Mouse (Mus musculus) right cerebral cortex, adult 2 months (tissue): ENCODE data around the gene Shisa4.
"Not testable (repeated sequence)": the region's sequence is repeated elsewhere in the genome, so short reads cannot be mapped to it uniquely, and the experiment has no call there.

ENCODE experiments used
- DNase-seq, 2 experiments: peaks; one replicate each; pipeline ENCODE4 v3.0.0; 2021 to 2022; ENCODE audit warnings: low spot score in 2 of 2

Gene Shisa4

DNA sequence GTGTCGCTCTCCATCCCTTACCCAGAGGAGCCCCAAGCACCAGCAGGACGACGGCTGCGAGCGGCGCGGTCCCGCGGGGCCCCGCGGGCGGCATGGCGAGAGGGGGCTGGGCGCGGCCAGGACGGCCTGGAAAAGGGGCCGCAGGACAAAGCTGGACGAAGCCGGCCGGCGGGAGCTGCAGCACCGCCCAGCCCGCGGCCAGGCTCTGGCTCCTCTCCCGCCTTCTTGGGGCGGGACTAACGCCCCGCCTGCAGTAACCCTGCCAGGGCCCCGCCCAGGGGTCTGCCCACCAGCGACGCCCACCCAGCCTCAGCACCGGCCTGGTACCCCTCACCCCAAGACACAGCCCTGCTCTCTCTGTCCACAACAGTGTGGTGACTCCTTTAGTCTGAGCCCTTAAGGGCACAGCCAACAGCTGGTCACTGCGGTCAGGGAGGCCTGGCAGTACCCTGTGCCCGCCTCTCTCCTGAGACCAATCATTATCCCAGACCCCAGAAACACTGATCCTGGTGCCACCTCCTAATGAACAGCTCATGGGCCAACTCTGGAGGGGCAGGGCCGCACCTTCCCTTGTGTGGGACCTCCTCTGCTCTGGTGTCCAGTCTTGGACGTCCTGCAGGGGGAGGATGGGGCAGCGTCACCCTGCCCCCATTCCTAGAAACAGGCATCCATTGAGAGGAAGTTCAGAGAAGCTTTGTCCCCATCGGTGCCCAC lies at the start of gene Shisa4:
Gene Shisa4 (minus strand): TSS at position 370 of the 714 bp plus-strand sequence.
- DNase-seq: peak; percentile 69 to 77

DNA sequence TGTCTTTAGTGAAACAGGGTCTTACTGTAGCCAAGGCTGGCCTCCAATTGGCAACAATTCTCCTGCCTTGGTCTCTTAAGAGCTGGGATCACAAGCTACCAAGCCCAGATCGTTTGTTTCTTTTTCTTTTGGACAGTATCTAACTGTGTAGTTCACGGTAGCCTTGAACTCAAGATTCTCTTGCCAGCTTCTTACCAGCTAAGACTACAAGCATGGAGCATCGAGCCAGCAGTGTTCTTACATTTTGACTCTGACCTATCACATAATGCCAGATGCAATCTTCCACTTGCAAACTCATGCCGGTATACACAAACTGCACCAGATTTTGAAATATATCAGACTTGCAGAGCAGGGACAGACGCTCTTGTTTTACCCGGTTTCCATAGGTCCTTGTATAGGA lies 47.7 kb upstream of the Shisa4 start:
- no peak for DNase-seq

DNA sequence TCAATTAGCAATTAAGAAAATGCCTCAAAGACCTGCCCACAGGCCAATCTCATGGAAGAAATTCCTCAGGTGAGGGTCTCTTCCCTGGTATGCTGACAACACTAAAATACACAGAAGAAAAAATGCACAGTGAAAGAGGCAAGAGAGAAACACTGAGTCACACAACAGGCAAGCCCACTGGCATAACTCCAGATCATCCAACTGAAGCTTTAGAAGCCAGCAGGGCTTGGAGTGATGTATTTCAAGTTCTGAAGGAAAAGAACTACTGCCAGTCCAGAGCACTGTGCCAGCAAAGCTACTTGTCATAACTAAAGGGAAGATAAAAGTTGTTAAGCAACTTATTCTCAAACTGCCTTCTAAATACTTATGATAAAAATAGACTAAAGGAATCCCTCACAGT lies 39.0 kb upstream of the Shisa4 start:
- peak; percentile 36 to 51 for DNase-seq

DNA sequence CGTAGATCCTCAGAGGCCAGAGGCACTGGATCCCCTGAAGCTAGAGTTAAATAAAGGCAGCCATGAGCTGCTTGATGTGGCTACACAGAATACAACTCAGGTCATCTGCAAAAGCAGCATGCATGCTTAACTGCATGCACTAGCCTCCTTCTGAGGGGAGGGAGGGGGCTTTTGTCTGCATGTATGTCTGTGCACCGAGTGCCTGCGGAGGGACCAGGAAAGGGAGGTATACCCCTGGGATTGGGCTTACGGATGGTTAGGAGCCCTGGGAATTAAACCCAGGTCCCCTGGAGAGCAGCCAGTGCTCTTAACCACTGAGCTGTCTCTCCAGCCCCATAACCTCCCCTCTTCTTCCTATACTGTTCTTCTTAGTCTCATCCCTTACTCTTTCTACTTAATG lies 37.1 kb upstream of the Shisa4 start:
- DNase-seq: no peak

DNA sequence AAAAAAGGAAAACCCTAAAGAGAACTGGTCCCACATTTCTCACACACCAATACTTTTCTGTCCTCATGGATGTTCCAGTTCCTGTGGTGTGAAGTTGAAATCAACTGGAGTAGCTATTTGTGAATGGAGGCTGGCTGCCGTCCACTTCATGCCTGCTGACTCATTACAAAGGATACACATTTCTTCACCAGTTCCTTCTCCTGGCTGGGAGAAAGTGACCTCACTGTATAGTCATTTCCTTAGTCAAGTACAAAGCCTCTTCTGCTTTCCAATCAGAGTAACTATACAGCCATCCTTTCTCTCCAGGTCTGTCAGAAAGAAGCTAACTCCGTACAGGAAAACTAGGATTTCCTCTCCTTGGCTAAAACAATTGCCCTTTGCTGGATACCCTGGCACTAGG lies 35.9 kb upstream of the Shisa4 start:
- DNase-seq: peak; percentile 43 to 64

DNA sequence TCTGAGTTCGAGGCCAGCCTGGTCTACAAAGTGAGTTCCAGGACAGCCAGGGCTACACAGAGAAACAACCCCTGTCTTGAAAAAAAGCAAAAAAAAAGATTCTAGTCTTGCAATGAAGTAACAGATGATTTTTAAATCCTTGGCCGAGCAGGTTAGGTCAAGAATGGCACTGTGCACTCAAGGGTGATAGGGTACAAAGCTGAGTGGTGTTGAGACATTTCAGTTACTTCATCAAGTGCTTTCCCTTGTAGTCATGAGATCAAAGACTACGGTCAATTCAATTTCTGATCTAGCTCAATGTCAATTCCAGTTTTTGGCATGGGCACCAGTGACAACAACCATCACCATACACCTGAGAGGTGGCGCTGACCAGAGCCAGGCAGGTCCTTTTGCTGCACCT lies 33.9 kb upstream of the Shisa4 start:
- DNase-seq: no peak

DNA sequence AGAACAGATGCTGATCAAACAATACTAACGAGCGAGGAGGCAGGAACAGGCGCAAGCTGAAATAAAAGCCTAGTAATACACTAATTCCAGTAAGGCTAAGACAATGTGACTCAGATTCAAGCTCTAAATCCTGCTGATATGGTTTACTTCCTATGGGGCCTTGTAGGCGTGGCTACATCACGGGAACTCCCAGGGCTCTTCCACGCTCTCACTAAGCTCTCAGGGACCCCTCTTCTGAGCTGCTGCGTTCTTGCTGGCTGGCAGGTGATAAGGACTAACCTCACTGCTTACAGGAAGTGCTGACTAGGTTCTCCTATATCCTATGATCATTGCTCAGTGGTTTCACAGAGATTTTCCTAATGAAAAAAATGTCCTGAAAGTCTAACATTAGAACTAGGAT lies 30.3 kb upstream of the Shisa4 start:
- no peak for DNase-seq

DNA sequence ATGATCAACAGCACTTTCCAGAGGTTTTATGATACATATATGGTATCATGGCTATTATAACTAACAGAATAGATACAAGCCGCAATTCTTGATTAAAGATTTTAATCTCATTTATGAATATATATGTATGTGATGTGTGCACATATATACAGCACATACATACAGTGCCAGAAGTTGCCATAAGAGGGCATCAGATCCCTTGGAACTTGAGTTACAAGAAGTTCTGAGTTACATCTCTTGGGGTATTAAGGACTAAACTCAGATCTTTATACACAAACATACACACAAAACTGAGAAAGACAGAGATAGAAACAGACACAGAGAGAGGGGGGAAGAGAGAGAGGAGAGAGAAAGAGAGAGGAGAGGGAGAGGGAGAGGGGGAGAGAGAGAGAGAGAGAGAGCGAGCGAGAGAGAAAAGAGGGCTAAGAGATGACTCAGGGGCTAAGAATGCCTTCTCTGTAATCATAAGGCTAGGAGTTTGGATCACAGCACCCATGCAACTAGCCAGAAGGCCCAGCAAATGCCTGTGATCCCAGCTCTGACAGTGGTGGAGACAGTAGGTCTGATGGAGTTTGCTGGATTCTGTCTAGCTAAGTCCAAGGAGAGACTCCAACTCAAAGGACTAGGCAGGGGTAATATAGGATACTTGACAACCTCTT lies 26.5 kb upstream of the Shisa4 start:
- DNase-seq: no peak

DNA sequence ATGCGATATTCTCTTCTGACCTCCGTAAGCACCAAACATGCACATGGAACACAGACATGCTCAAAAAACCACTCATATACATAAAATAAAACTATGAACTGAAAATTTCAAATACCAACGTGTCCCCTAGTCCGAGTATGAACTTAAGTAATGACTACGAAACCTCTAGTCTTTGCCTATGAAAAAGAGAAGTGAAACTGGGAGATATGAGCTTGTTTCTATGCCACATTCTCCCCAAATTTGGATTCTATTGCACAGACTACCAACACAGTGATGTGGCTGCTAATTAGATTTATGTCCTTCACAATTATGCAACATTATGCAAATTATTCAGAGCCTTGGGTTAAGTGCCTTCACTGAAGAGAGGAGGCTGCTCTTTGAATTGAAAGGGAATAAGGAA lies 24.4 kb upstream of the Shisa4 start:
- no peak for DNase-seq

DNA sequence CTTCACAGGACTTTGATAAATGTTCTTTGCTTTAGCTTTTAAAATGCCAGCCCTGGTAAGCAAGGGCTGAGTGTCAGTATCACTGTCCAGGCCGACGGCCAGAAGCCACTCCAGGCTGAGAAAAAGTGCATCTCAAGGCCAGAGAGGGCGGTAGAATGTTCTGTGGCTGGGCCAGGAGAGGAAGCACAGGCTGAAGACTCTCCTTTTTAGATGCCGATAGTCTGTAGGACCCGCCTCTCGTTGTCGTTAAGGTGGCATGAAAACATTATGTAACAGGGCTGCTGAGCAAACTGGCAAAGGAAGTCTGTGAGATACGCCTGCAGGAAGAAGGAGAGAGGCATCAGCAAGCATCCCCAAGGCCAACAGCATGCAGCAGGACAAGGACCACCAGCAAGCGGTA lies 10.1 kb upstream of the Shisa4 start:
- DNase-seq: peak in 1 of 2 experiments; percentile 65

DNA sequence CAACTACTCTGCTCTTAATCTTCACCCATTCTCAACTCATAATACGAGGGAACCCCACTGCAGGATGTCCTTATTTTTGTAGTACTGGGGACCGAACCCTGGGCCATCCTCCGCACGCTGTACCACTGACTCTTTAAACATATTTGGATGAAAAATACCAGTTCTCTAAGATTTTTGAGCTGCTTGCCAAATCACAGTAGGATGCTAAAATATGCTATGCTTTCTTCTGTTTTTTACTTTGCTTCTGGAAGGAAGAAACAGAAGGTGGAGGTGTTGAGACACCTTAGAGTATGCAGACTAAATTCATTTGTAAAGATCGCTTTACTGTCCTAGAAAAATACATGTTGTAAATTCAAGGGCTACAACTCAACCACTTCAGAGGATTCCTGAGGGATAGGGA lies 9.1 kb upstream of the Shisa4 start:
- no peak for DNase-seq

DNA sequence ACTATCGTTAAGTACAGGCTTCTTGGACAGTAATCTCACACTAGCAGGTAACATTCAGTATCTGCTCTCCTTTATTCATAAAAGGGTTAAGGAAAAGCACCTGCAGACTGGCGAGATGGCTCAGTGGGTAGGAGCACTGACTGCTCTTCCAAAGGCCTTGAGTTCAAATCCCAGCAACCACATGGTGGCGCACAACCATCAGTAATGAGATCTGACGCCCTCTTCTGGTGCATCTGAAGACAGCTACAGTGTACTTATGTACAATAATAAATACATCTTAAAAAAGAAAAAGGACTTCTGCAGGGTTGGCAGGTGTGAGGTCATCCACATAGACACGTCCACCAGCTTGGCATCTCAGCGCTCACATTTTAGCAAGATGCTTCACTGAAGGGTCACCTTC lies 6.5 kb upstream of the Shisa4 start:
- DNase-seq: not testable (repeated sequence)

DNA sequence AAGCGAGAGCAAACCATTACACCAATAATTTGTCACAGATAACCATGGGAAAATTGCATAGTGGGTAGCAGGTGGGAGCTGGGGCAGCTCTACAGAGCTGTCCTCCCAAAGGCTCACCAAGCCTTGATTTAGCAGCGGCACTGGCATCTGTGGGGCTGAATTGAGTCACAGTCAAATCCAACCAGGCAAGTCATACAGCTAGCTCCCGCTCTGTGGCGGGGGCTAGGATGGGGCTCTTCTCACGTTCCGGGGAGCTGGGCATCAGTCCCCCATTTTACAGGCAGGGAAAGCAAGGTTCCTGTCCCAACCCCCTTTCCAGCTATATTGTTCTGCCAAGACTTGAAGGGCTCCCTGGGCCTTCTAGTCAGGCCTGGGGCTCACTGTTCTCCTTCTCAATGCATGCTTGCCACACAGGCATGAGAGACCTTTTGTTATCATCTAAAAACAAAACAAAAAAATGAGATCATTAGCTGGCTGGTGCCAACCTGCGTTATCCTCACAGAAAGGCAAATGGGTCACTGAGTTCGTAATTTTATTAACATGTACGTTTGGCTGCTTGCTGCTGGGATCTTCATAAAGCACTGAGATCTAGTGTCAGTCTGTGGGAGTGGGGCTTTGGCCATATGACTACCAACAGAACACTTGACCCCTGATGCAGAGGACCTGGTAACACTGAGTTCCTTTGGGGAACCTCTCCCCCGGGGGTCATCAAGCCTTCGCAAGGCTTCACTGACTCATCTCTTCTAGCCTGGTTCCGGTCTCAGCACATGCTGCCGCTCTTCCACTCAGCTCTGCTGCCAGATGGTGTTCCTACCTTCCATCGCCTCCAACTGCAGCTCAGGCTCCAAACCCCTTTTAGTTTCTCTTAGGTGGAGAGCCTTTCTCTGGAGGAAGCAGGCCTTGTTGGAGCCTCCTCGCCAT lies 5.3 kb upstream of the Shisa4 start:
- DNase-seq: peak in 1 of 2 experiments; percentile 78

DNA sequence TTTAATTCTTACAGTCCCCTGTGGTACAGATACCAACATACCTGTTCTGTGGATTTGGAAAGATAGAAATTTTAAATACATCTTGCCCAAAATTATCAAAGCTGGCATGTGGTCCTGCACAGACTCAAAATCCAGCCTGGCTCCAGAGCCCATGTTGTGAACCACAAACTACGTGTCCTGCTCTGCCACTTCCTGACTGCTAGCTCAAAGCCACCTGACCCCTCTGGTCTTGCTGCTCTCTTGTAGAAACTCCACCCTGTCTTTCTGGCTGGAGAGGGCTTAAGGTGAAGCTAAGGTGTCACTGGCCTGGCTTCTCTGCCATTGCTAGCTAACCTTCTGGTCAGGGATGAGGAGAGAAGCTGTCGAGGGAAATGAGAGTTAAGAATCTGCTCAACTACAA lies 4.0 kb upstream of the Shisa4 start:
- no peak for DNase-seq

DNA sequence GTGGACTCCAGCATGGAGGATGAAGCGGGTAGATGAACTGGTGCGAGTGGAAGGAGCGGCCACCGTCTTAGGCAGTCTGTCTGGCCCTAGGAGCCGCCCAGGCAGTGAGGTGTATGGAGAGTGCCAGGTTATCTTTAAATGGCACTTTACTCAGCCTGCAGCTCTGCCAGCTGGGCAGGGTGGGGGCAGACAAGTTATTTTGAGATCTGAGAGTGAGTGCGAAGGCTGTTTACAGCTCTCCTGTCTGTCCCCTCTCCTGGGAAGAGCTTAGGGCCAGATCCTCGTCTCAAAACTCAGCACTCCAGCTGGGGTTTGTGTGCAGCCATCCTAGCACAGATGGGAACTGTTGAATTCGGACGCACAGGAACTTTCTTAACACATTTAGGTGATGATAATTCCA lies 3.5 kb upstream of the Shisa4 start:
- peak in 1 of 2 experiments; percentile 71 for DNase-seq

DNA sequence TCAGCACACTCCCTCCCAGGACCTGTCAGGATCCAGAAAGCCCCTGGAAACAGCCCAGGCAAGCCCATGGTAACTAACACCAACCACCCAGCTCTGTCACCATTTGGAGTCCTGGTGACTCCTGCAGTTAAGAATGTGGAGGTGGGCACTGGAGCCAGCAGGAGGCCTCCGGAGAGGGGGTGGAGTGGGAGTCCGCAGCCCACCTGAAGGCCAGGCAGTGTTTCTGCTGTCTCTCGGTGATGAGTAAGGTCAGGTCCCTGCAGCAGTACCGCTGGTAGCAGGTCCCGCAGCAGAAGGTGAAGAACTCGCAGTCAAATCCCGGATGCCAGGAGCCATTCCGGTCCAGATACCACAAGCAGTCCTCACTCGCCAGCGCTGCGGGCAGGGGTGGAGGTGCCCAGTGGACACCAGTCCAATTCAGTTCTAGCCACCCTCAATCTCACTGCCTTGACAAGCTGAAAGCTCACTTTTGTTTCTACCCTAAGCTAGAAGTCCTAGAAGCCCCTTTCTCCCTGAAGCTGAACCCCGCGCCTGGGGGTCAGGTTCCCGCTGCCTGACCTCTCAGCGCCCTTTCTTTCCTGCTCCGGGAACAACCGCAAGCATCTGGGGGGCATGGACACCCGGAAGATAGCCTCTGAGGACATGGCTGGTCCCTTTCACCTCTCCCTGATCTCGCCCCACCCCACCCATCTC lies 716 bp downstream of the Shisa4 start:
- DNase-seq: no peak

DNA sequence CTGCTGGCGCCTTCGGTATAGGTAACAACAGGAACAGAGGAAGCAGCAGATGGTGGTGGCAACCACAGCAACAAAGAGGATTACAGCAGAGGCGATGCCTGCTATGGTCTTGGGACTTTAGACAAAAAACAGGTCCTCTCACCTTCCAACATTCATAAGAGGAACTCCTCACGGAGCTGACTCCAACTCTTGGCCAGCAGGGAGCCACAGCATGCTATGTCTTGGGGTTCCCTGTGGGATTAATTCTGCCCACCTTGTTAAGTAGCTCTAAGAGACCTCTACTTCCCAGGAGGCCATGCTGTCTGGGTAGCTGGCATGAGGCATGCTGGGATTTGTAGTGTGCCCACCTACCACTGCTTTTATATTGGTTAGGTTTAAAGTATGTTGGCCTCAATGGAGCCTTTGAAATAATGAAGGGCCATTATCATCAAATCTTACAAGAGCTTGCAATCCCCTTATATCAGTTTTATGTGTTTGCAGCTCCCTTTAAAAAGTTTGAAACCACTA lies 1.8 kb downstream of the Shisa4 start:
- no peak for DNase-seq

DNA sequence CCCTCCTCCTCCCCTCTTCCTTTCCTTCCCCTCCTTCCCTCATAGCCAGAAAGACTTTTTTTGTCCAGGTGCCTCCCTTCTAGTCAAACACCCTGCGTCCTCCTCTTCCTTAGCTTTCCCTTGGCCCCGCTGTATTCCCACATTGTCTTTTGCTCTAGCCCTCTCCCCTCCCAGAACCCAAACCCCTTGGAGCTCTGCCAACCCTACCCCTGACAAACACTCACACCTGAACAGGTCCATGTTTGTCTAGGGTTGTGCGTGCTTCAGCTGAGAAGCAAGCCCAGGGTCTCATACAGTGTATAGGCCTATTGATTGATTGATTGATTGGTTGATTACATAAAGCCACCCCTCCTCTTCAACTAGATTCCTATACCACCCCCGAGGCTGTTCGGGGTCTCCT lies 5.6 kb downstream of the Shisa4 start:
- DNase-seq: no peak

DNA sequence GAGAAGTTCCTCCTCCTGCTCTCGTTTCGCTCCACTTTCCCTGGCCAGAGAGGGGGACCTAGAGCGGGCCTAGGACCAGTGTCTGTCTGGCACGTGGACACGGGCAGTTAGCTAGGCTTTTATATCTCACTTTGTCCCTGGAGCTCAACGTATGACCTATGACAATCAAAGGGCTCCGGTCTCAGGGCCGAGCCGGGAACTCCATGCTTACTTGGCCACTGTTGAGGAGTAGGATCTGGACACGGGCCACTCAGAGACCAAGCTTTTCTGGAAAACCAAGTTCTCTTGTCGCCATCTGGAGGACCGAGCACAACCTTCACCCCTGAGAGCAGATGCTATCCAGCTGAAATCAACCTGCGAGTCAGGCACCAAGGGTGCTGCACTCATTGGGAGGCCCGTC lies 6.1 kb downstream of the Shisa4 start:
- DNase-seq: no peak

DNA sequence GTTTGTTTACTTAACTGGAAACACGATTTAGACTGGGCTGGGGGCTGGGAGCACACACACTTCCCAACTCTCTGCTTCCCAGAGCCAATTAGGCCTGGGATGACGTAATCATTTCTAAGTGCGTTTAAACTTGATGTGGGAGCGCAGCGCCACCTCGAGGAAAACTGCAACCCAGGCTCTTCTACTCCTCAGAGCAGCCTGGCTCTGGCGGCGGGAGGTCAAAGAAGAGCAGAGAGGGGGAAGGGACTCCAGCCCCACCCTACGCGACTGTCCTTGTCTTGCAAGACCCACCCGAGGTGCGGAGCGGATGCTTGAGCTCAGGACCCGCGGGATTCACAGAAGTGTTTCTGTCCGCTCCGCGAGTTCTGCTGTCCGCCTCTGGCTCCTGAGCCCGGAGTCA lies 6.8 kb downstream of the Shisa4 start:
- DNase-seq: peak; percentile 87 to 90

DNA sequence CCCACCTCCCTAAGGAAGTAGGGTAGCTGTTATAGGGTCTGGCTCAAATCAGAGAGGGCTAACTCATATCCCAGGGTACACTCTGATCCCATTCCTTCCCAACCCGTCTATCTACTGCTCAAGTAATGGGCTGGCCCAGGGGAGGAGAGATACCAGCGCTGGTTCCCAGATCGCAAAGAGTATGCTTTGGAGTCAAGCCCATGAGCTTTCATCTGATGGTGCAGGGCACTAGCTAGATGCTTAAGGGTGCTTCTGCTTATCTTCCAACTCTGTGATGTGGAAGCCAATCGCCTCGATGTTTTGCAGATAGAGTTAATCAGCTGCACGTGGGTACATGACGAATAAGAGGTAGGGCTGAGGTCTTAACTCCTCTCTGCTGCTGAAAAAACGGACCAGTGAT lies 7.4 kb downstream of the Shisa4 start:
- DNase-seq: no peak

DNA sequence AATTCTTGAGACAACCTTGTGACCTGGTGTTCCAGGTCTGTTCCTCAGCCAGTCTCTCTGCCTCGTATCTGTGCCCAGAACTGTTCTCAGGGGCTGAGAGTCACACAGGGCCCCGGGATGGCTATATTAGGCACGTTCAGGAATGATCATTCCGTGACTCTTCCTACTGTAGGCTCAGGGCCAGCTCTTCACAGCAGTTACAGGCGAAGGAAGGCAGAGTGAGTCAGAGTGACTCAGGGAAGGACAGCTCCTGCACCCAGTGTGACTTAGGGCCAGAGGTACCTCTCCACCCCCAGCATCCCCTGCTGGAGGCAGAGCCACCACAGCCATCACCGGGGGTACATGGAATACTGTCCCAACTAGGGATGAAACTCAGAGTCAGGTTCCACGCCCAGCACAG lies 8.0 kb downstream of the Shisa4 start:
- DNase-seq: no peak
